Mouse (Mus musculus): ENCODE data around the gene Mmp24. TPM values are rescaled to one million over a fixed set of nuclear protein-coding genes. Genes with fewer than 3 reads are reported as not detected.

The Mmp24 gene
- under 1 TPM in 1 of 2 experiments, not detected in 1; 0.06 TPM for polyA plus RNA-seq (2017; shearing (Covaris generic))

DNA sequence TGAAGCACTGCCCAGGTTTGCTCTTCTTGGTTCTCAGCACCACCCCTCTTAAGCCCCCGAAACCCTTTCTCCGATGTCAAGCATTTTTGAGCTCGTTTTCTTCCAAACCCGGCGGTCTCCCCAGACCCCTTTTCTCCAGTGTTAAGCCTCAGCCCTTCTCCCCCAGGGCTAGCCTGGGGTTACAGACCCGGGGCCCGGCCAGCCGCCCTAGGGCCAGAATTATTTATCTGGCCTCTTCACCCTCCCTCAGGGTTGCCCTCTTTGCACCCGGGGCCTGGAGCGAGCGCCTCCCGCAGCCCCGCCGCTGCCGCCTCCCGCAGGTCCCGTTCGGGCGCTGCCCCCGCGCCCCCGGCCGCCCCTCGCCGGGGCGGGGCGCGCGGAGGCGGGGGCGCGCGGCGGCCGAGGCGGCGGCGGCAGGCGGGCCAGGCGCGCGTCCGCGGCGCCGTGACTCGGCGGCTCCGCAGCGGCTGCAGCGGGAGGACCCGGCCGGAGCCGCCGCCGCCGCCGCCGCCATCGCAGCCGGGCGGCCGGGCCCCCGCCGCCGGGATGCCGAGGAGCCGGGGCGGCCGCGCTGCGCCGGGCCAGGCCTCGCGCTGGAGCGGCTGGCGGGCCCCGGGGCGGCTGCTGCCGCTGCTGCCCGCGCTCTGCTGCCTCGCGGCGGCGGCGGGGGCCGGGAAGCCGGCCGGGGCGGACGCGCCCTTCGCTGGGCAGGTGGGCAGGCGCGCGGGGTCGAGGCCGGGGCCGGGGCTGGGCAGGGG lies at the start of gene Mmp24:
Mmp24 (plus strand) TSS at position 416 of the 758 bp plus-strand sequence.

DNA sequence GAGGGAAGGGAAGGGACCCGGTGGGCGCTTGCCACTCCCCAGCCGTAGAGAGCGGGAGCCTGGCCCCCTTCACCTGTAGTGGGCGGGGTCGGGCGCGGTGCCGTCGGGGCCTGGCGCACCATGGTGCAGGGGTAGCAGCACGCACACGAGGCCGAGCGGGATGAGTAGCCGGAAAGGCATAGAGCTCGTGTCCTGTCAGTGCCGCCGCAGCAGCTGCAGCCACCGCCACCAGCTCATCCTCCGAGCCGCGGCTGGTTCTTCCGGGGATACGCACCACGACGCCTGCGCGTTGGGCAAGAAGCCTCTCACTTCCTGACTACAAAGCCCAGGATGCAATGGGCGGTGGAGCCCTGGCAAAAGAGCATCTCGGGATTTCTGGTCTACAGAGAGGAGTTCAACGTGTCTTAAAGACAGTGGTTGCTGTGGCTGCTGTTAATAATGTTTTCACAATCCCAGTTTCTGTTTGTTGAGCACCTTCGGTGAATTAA lies 45.9 kb upstream of the Mmp24 start, which contains the start of gene Edem2:
Edem2 (minus strand) TSS at position 318 of the 488 bp plus-strand sequence.

DNA sequence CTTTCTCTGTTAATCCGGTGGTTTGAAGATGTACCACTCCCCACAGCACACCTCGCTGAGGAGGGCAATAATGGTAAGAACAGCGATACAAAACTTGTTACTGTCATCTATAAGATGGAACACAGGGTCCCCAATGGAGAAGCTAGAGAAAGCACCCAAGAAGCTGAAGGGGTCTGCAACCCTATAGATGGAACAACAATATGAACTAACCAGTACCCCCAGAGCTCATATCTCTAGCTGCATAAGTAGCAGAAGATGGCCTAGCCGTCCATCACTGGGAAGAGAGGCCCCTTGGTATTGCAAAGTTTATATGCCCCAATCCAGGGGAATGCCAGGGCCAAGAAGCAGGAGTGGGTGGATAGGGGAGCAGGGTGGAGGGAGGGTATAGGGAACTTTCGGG lies 39.4 kb upstream of the Mmp24 start, which contains the start of gene Gm17581:
Gm17581 (minus strand) TSS at position 101 of the 400 bp plus-strand sequence.

DNA sequence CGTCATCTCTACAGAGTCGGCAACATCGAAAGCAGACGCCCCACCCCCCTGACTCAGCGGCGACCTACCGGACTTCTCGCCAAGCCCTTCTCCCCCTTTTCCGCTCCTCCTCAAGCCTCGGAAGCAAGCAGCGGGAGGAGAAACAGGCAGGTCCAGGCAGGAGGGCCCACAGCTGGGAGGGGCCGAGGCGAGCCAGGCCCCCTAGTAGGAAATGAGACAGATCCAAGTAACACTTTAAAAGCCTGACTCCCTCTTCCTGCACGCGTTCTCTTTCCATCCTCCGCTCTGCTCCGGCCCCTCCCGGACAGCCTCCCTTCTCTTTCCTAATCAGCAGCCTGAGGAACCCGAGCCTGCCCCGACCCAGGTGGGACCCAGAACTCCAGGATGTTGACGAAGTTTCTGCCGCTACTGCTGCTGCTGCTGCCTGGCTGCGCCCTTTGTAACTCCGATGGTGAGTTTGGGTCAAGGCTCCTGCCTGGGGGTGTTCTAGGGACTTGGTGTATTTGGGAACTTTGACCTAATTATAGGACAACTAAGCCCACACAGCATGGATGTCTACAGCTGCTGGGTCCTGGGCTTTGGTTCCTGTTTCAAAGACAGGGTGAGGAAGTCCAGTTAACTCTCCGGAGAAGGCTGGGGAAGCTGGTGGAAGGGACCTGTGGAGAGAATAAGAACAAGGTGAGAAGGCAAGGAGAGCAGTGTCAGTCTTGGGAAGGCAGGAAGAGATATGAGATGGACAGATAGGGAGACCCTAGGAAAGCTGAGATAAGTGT lies 23.9 kb upstream of the Mmp24 start, which contains the start of gene Procr:
Procr (plus strand) TSS at position 104 of the 773 bp plus-strand sequence.

DNA sequence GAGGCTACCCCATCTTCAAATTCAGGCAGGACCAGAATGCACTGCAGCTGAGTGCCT lies 44.1 kb downstream of the Mmp24 start, which contains the start of gene BC029722:
BC029722 (minus strand) TSS at position 35 of the 57 bp plus-strand sequence.

DNA sequence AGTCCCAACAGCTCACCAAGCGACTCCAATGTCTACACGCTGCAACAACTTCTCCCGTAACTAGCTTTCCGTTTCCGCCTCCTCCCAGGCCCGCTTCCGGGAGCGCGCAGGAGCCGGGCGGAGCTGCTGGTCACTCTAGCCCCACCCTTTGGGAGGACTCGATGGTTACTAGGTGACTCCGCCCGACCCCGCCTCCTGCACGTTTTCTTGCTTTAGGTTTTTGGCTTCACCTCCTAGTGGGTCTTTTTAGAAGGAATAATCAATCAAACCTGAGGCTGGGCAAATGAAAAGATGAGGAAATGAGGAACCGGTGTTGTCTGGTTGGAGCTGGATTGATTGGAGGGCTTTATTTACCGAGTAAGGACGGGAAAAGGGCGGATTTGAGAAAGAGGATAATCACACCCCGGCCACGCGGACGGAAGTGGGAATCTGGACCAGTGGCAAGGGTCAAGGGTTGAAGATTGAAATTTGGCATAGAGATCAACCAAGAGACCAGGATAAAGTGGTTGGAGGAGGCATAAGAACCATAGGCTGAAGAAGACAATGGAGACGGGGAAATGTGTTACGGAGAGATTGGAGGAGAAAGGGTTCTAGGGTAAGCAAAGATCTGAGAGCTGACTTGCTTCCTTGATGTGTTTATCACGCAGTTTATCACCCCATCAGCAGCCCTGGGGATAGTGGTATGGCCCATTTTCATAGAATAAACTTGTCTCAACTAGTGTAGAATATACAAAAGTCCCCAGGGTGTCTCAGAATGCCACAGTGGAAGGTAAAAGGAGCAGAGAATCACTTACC lies 51.7 kb downstream of the Mmp24 start, which contains the start of gene Eif6:
Eif6 (minus strand) TSS at position 296 of the 795 bp plus-strand sequence.

DNA sequence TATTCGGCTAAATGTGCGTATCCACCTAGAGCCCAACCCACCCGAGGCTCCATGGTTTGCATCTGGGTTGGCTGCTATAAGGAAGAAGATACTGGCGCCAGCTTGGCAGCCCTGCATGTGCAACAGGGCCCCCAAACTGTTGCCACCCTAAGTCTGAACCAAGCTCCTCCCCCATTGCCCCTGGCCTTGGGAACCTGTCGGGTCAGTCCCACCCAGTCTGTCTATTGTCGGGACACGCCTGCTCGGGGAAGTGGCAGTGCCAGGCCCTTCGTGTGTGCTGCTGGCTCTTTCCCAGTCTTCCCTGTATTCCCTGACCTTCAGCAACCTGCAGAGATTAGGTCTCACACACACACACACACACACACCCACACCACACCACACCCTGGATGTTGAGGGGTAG lies 59.6 kb downstream of the Mmp24 start, which contains the start of gene Fam83c:
Fam83c (minus strand) TSS at position 123 of the 400 bp plus-strand sequence.

Other genes with a start within 250 kb of the Mmp24 start
- 10 to 100 TPM; 15.6 to 15.7 TPM for gene Gss, start 182.5 kb upstream of the Mmp24 start, polyA plus RNA-seq (2017; shearing (Covaris generic))
- under 1 TPM in 1 of 2 experiments, not detected in 1; 0.02 TPM for gene Myh7b, start 164.1 kb upstream of the Mmp24 start, polyA plus RNA-seq (2017; shearing (Covaris generic))
- gene Trpc4ap, start 83.0 kb upstream of the Mmp24 start, polyA plus RNA-seq (2017; shearing (Covaris generic)) = 100 to 1,000 TPM; 208 to 271 TPM
- gene Edem2, start 45.9 kb upstream of the Mmp24 start, polyA plus RNA-seq (2017; shearing (Covaris generic)) = 10 to 100 TPM; 65.5 to 66.5 TPM
- not detected for gene Gm17581, start 39.5 kb upstream of the Mmp24 start, polyA plus RNA-seq (2017; shearing (Covaris generic))
- gene Procr, start 24.2 kb upstream of the Mmp24 start, polyA plus RNA-seq (2017; shearing (Covaris generic)) = under 1 TPM; 0.36 to 0.87 TPM
- 10 to 100 TPM; 44.9 to 51.3 TPM for gene BC029722, start 44.1 kb downstream of the Mmp24 start, polyA plus RNA-seq (2017; shearing (Covaris generic))
- 100 to 1,000 TPM; 204 to 246 TPM for gene Eif6, start 51.6 kb downstream of the Mmp24 start, polyA plus RNA-seq (2017; shearing (Covaris generic))
- not detected for gene Fam83c, start 59.5 kb downstream of the Mmp24 start, polyA plus RNA-seq (2017; shearing (Covaris generic))
- 10 to 100 TPM; 26.6 to 30.4 TPM for gene Uqcc1, start 155.0 kb downstream of the Mmp24 start, polyA plus RNA-seq (2017; shearing (Covaris generic))
- not detected for gene Gm15557, start 165.4 kb downstream of the Mmp24 start, polyA plus RNA-seq (2017; shearing (Covaris generic))
- gene Gdf5, start 170.0 kb downstream of the Mmp24 start, polyA plus RNA-seq (2017; shearing (Covaris generic)) = not detected
- 10 to 100 TPM; 23.8 to 46.7 TPM for gene Cep250, start 181.1 kb downstream of the Mmp24 start, polyA plus RNA-seq (2017; shearing (Covaris generic))
- gene 6430550D23Rik, start 232.6 kb downstream of the Mmp24 start, polyA plus RNA-seq (2017; shearing (Covaris generic)) = 1 to 10 TPM; 1.4 to 2.1 TPM
- gene Ergic3, start 232.7 kb downstream of the Mmp24 start, polyA plus RNA-seq (2017; shearing (Covaris generic)) = 100 to 1,000 TPM; 132 to 136 TPM

All from activated CD4-positive, CD25-positive, alpha-beta regulatory T cell (primary cell).